In the genomic region with DNA sequence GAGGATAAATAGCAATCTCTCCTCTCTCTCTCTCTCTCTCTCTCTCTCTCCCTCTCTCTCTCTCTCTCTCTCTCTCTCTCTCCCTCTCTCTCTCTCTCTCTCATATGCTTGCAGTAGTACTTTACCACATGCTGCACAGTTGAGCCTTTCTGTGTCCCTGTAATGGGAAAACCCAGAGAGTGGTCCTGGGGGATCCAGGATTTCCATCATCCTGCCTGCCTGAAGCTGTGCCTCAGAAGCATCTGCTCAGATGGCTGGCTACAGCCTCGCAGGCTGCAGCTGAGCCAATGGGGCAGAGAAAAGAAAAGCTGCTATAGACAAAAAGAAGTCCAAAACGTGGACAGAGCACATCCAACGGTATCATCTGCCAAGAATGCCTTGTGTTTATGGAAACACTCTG, we compare ENCODE assay signal across 22 mouse cellular contexts.
DNase-seq lines count a peak whose midpoint lies in the region; ATAC-seq and TF ChIP-seq lines count a peak whose summit lies in the region.
"Had no signal": no experiment of that assay in that cellular context is flagged by ENCODE, and none has a peak within 500 bp of the region (broad histone marks: within the 10 kb centered on the region; RNA-seq: fewer than 3 reads in every experiment).

No protein-coding gene starts in this region.

- TF ChIP-seq CTCF in lung, embryonic 14.5 days (IDR thresholded peaks at IDR 0.05; ENCODE audit: low read depth) = no peak
- TF ChIP-seq CTCF in lung, postnatal 0 days (IDR thresholded peaks at IDR 0.05) = no peak
- no peak for TF ChIP-seq CTCF in brain, embryonic 14.5 days (IDR thresholded peaks at IDR 0.05; ENCODE audit: borderline replicate concordance, extremely low read depth, insufficient read depth, insufficient read length)
- TF ChIP-seq CTCF in lung, adult 2 months (IDR thresholded peaks at IDR 0.05; ENCODE audit: insufficient read depth, low read length) = no peak

- no peaks in the 10 kb centered on the region for H3K27me3 ChIP-seq in lung, embryonic 14.5 days (ENCODE audit: insufficient read depth, low read length)
- no peaks in the 10 kb centered on the region for H3K27me3 ChIP-seq in lung, postnatal 0 days (replicated peaks; ENCODE audit: insufficient read depth, low read length)
- no peaks in the 10 kb centered on the region for H3K27me3 ChIP-seq in hindbrain, embryonic 11.5 days (ENCODE audit: control insufficient read depth, insufficient read depth, low read length)
- H3K27me3 ChIP-seq: embryonic facial prominence, embryonic 15.5 days had no signal

- no peak overlapping the region for H3K9ac ChIP-seq in lung, embryonic 14.5 days
- H3K9ac ChIP-seq in lung, postnatal 0 days (replicated peaks; ENCODE audit: low read depth) = no peak overlapping the region
- no peak overlapping the region for H3K9ac ChIP-seq in hindbrain, embryonic 11.5 days (ENCODE audit: low read depth, low read length)
- H3K9ac ChIP-seq: embryonic facial prominence, embryonic 15.5 days had no signal

- 33% methylated on average over 3 of the region's 3 CpGs for WGBS in lung, embryonic 14.5 days
- 32% methylated on average over 3 of the region's 3 CpGs for WGBS in lung, postnatal 0 days
- 39% methylated on average over 3 of the region's 3 CpGs for WGBS in hindbrain, embryonic 11.5 days
- 42% methylated on average over 3 of the region's 3 CpGs for WGBS in lung, adult 2 months

- TF ChIP-seq EP300 in lung, postnatal 0 days (IDR thresholded peaks at IDR 0.05) = no peak

- H3K4me1 ChIP-seq in lung, embryonic 14.5 days (ENCODE audit: insufficient read depth) = no peaks in the 10 kb centered on the region
- H3K4me1 ChIP-seq in lung, postnatal 0 days (ENCODE audit: insufficient read depth, low read depth, low read length) = no peaks in the 10 kb centered on the region
- no peaks in the 10 kb centered on the region for H3K4me1 ChIP-seq in hindbrain, embryonic 11.5 days (replicated peaks; ENCODE audit: control insufficient read depth, insufficient read depth, low read length)
- H3K4me1 ChIP-seq in lung, adult 2 months (ENCODE audit: control insufficient read depth, insufficient read depth, low read length) = no peaks in the 10 kb centered on the region
- H3K4me1 ChIP-seq: embryonic facial prominence, embryonic 15.5 days had no signal

- no peaks in the 10 kb centered on the region for H3K9me3 ChIP-seq in lung, embryonic 14.5 days (ENCODE audit: low read depth, low read length)
- H3K9me3 ChIP-seq in lung, postnatal 0 days (ENCODE audit: low read length) = no peaks in the 10 kb centered on the region
- no peaks in the 10 kb centered on the region for H3K9me3 ChIP-seq in hindbrain, embryonic 11.5 days (ENCODE audit: control insufficient read depth, low read length)
- H3K9me3 ChIP-seq: embryonic facial prominence, embryonic 15.5 days had no signal

- no peaks in the 10 kb centered on the region for H3K36me3 ChIP-seq in lung, embryonic 14.5 days (ENCODE audit: insufficient read depth)
- no peaks in the 10 kb centered on the region for H3K36me3 ChIP-seq in lung, postnatal 0 days (ENCODE audit: insufficient read depth, low read length)
- H3K36me3 ChIP-seq in hindbrain, embryonic 11.5 days (ENCODE audit: control insufficient read depth, insufficient read depth, low read length) = no peaks in the 10 kb centered on the region
- H3K36me3 ChIP-seq: embryonic facial prominence, embryonic 15.5 days had no signal

- no peak for TF ChIP-seq POLR2A in brain, embryonic 14.5 days (IDR thresholded peaks at IDR 0.05; ENCODE audit: borderline replicate concordance, extremely low read depth, insufficient read depth, insufficient read length, poor library complexity, severe bottlenecking)
- no peak for TF ChIP-seq POLR2A in lung, adult 2 months (IDR thresholded peaks at IDR 0.05; ENCODE audit: borderline replicate concordance, extremely low read depth, low read depth, low read length)

- no peak overlapping the region for H3K4me3 ChIP-seq in lung, embryonic 14.5 days (ENCODE audit: low read depth, low read length)
- H3K4me3 ChIP-seq in lung, postnatal 0 days (ENCODE audit: low read depth, low read length) = no peak overlapping the region
- H3K4me3 ChIP-seq in hindbrain, embryonic 11.5 days (ENCODE audit: low read depth, low read length) = no peak overlapping the region
- H3K4me3 ChIP-seq in lung, adult 2 months (replicated peaks; ENCODE audit: extremely low read depth, low read depth, low read length) = no peak overlapping the region
- H3K4me3 ChIP-seq: embryonic facial prominence, embryonic 15.5 days; layer of hippocampus, adult 2 months; left cerebral cortex, adult 2 months had no signal

- no peak overlapping the region for H3K27ac ChIP-seq in lung, embryonic 14.5 days (ENCODE audit: low read depth)
- no peak overlapping the region for H3K27ac ChIP-seq in lung, postnatal 0 days (ENCODE audit: low read length)
- no peak overlapping the region for H3K27ac ChIP-seq in hindbrain, embryonic 11.5 days (ENCODE audit: low read depth, low read length)
- H3K27ac ChIP-seq: embryonic facial prominence, embryonic 15.5 days; layer of hippocampus, adult 2 months; left cerebral cortex, adult 2 months had no signal

- ATAC-seq in lung, embryonic 14.5 days (ENCODE audit: insufficient read depth) = no peak
- no peak for ATAC-seq in lung, postnatal 0 days
- peak; percentile 50; the same call in 1 of the 2 replicates for ATAC-seq in hindbrain, embryonic 11.5 days (ENCODE audit: low FRiP score)
- ATAC-seq in frontal cortex, adult (ENCODE audit: low TSS enrichment) = no peak
- ATAC-seq: inflammation-experienced regulatory T-cells, adult 6 months had no signal

- peak; percentile 38 for DNase-seq in lung, embryonic 14.5 days
- DNase-seq in lung, postnatal 0 days (ENCODE audit: low spot score) = no peak
- peak; percentile 42 for DNase-seq in brain, embryonic 14.5 days (ENCODE audit: low read depth)
- DNase-seq in hindbrain, embryonic 11.5 days (ENCODE audit: low spot score) = peak; percentile 2
- peak; percentile 15 for DNase-seq in mesoderm, embryonic 11.5 days (ENCODE audit: low read depth, low spot score)
- no peak for DNase-seq in gastrocnemius, postnatal 10 days
- no peak for DNase-seq in lung, adult 2 months
- DNase-seq: adrenal gland, adult 8-10 months; cerebellum, postnatal 36 days; heart, postnatal 10 days; kidney, adult 8-10 months; kidney, postnatal 14 days; lung, adult 18-20 months; lung, postnatal 4 days; thymus, adult 2 months had no signal

- no peak overlapping the region for H3K4me2 ChIP-seq in lung, embryonic 14.5 days
- H3K4me2 ChIP-seq in lung, postnatal 0 days (replicated peaks; ENCODE audit: low read depth, low read length) = no peak overlapping the region
- no peak overlapping the region for H3K4me2 ChIP-seq in hindbrain, embryonic 11.5 days (replicated peaks; ENCODE audit: low read depth, low read length)
- H3K4me2 ChIP-seq: embryonic facial prominence, embryonic 15.5 days; heart, embryonic 11.5 days; liver, embryonic 11.5 days had no signal

Comparison
In these comparisons a context has a peak if more than half of its experiments do, and no peak if none do; other contexts are left out.
1. DNase-seq: peak in lung, embryonic 14.5 days (single experiment), brain, embryonic 14.5 days (single experiment), hindbrain, embryonic 11.5 days (single experiment) and mesoderm, embryonic 11.5 days (single experiment); none in lung, postnatal 0 days (single experiment), gastrocnemius, postnatal 10 days (single experiment) and lung, adult 2 months (single experiment).